Mouse (Mus musculus) hindbrain, embryonic 15.5 days (tissue): Measurements from ENCODE around the gene Hibadh. TPM values are rescaled to one million over a fixed set of nuclear protein-coding genes. Genes with fewer than 3 reads are reported as not detected.

ENCODE experiments used
- ATAC-seq: fragments of 200-750 bp; cut with Nextera tagmentation; 2 replicates; pipeline ENCODE4 v1.8.0; 2017; ENCODE audit warnings: low read depth, moderate number of reproducible peaks, moderate TSS enrichment; ENCODE audit not compliant: low FRiP score
- H3K27ac ChIP-seq: fragments of 300-500 bp; sonication (generic); replicated peaks from 2 replicates; pipeline ENCODE4 v1.5.1; 2015; ENCODE audit warnings: mild to moderate bottlenecking, inconsistent platforms
- H3K27me3 ChIP-seq: fragments of 300-500 bp; sonication (generic); 2 replicates; pipeline ENCODE4 v1.6.1; 2015; ENCODE audit warnings: control low read depth, inconsistent platforms
- H3K36me3 ChIP-seq: fragments of 300-500 bp; sonication (generic); 2 replicates; pipeline ENCODE4 v1.6.1; 2015; ENCODE audit warnings: control low read depth, inconsistent platforms
- H3K4me1 ChIP-seq: fragments of 300-500 bp; sonication (generic); replicated peaks from 2 replicates; pipeline ENCODE4 v1.6.1; 2015; ENCODE audit warnings: control low read depth, inconsistent platforms
- H3K4me2 ChIP-seq: fragments of 300-500 bp; sonication (generic); 2 replicates; pipeline ENCODE4 v1.6.1; 2015; ENCODE audit warnings: moderate library complexity, mild to moderate bottlenecking, inconsistent platforms
- H3K4me3 ChIP-seq: fragments of 300-500 bp; sonication (generic); 2 replicates; pipeline ENCODE4 v1.5.1; 2015; ENCODE audit warnings: mild to moderate bottlenecking, inconsistent platforms
- H3K9ac ChIP-seq: fragments of 300-500 bp; sonication (generic); 2 replicates; pipeline ENCODE4 v1.6.1; 2015; ENCODE audit warnings: inconsistent platforms
- H3K9me3 ChIP-seq: fragments of 300-500 bp; sonication (generic); 2 replicates; pipeline ENCODE4 v1.6.1; 2016; ENCODE audit warnings: control low read depth, inconsistent platforms
- WGBS: fragments of 180-500 bp; shearing (Covaris S2); methylation state at CpG from one replicate; pipeline ENCODE4 v1.1.7; 2015; 5-methylcytosine and 5-hydroxymethylcytosine counted together
- polyA plus RNA-seq: library from polyadenylated mRNA; unstranded; fragments of >200 nt; fragmentation: Nextera tagmentation; extraction: Ambion mirVana; gene quantifications from 2 replicates; pipeline ENCODE4 v1.2.1, GENCODE M21; 2015

Hibadh gene
- polyA plus RNA-seq, 1 experiment from 2014 or later = 67.9 TPM

DNA sequence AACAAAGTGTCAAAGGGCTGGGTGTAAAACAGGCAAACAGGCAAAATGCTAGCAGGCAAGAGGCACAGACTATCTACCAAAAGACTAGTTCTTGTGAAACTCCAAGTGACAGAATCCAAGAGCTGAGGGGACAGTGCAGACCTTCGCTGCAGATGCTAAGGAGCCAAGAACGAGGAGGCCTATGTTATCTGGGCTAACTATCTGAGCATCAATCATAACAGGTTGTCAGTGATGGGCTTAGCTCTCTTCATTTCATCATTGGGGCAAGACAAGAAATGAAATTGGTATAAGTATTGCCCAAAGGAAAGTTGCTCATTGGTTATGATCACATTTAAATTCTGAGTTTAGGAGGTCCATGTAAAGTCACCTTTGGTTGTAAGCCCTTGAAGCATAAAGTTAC, 4.8 kb downstream of the Hibadh start:
- no peaks in the 10 kb centered on the region for H3K9me3 ChIP-seq
- H3K36me3 ChIP-seq = no peaks in the 10 kb centered on the region
- H3K4me1 ChIP-seq = peaks cover 14% of the 10 kb centered on the region
- H3K27me3 ChIP-seq = no peaks in the 10 kb centered on the region
- H3K4me2 ChIP-seq = no peak overlapping the region
- no peak overlapping the region for H3K27ac ChIP-seq
- H3K9ac ChIP-seq = no peak overlapping the region
- no peak overlapping the region for H3K4me3 ChIP-seq
- 92% methylated on average over 2 of the region's 2 CpGs for WGBS
- no peak for ATAC-seq

GRCm38 (mm10) chr6:52630625-52631024, 9.6 kb downstream of the Hibadh start:
- no peak overlapping the region for H3K9ac ChIP-seq
- H3K4me2 ChIP-seq = no peak overlapping the region
- 84% methylated on average over 4 of the region's 4 CpGs for WGBS
- no peak for ATAC-seq
- H3K27ac ChIP-seq = no peak overlapping the region
- H3K36me3 ChIP-seq = peaks cover 1% of the 10 kb centered on the region
- no peaks in the 10 kb centered on the region for H3K4me1 ChIP-seq
- no peaks in the 10 kb centered on the region for H3K27me3 ChIP-seq
- H3K9me3 ChIP-seq = no peaks in the 10 kb centered on the region
- no peak overlapping the region for H3K4me3 ChIP-seq

DNA sequence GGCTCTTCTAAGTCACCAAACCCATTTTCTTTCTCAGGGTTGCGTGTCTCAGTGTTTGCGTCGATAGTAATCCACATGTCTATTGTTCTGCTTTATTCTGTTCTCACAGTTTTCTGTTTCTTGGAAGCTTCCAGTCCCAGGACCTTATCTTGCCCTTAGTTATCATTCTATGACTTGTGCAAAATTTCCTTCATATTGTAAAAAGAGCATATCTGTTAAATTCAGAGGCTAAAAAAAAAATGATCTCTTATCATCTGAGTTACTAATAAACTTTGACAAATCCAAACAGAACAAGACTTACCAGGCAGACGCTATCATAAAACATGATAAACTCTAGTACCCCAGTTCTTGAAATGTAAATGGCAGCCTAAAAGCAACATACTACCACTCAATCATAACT, 11.0 kb downstream of the Hibadh start:
- Histone ChIP-seq H3K9ac (no peak overlapping the region), H3K4me2 (no peak overlapping the region), H3K4me1 (no peaks in the 10 kb centered on the region), H3K27ac (no peak overlapping the region), H3K4me3 (no peak overlapping the region), H3K9me3 (no peaks in the 10 kb centered on the region), H3K36me3 (peaks cover 3% of the 10 kb centered on the region), H3K27me3 (no peaks in the 10 kb centered on the region)
- WGBS = 95% methylated on average over 4 of the region's 4 CpGs
- no peak for ATAC-seq

DNA sequence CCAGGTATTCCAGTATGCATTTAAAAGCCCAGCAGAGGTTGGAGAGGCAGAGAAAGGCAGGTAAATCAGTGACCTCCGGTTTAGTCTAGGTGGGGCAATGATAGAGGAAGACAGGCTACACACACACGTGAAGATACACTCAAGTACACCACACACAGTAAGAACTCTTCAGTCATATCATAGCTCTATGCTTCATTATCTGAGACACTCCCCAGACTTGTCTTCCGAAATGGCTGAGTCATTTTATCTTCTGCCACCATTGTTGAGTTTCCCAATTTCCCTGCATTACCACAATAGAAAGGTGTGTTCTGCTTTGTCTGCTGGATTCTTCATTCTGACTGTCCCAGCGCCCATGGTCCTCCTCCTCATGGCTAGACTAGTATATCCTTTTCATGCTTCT, 13.5 kb downstream of the Hibadh start:
- no peaks in the 10 kb centered on the region for H3K9me3 ChIP-seq
- H3K4me2 ChIP-seq = no peak overlapping the region
- H3K27ac ChIP-seq = no peak overlapping the region
- H3K4me1 ChIP-seq = no peaks in the 10 kb centered on the region
- 94% methylated on average over 4 of the region's 4 CpGs for WGBS
- no peak overlapping the region for H3K4me3 ChIP-seq
- no peak for ATAC-seq
- no peaks in the 10 kb centered on the region for H3K27me3 ChIP-seq
- peaks cover 3% of the 10 kb centered on the region for H3K36me3 ChIP-seq
- H3K9ac ChIP-seq = no peak overlapping the region

DNA sequence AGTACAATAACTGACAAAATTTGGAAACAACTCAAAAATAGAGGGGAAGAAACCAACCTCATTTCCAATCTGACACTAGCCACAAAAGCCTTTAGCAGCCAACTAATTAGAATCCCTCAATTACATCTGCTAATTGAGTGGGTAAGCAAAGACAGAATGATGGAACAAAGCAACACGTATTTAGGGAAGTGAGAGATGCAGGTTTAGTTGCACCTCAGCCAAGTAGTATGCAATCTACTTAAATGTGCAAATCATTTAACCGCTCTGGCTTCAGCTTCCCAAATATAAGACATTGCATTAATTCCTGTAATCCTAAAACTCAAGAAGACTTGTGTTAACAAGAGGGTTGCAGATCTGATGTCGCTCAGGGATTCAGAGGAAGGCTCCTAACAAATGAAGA, 16.4 kb downstream of the Hibadh start:
- WGBS = 91% methylated on average over 3 of the region's 3 CpGs
- Histone ChIP-seq H3K27me3 (no peaks in the 10 kb centered on the region), H3K4me2 (no peak overlapping the region), H3K4me3 (no peak overlapping the region), H3K4me1 (no peaks in the 10 kb centered on the region), H3K36me3 (peaks cover 7% of the 10 kb centered on the region), H3K9ac (no peak overlapping the region), H3K9me3 (no peaks in the 10 kb centered on the region), H3K27ac (no peak overlapping the region)
- no peak for ATAC-seq

- no peak for ATAC-seq
- H3K4me1 ChIP-seq = no peaks in the 10 kb centered on the region
- H3K27me3 ChIP-seq = no peaks in the 10 kb centered on the region
- H3K4me3 ChIP-seq = no peak overlapping the region
- H3K9me3 ChIP-seq = no peaks in the 10 kb centered on the region
- H3K9ac ChIP-seq = no peak overlapping the region
- H3K27ac ChIP-seq = no peak overlapping the region
- WGBS = 82% methylated on average over 11 of the region's 11 CpGs
- H3K36me3 ChIP-seq = peaks cover 7% of the 10 kb centered on the region
- H3K4me2 ChIP-seq = no peak overlapping the region
These were observed 18.3 kb downstream of the Hibadh start for GRCm38 (mm10) chr6:52621731-52622480.

DNA sequence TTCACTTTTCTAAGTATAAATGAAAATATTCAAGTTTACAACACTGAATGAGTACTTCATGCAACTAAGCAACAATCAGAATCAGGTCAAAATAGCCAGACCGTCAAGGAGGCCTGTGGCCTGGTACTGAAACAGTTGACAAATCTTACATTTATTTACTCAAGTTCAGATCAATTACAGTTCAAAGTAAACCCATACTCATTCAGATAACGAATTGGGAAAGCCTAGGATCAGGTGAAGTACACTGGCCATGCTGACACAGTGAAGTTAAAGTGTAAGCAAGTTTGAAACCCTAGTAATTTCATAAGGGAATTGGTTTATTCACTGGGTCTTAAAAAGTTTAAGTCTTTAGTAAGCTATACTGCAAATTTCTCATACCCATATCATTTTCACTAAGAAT, 20.1 kb downstream of the Hibadh start:
- Histone ChIP-seq H3K27me3 (no peaks in the 10 kb centered on the region), H3K4me3 (no peak overlapping the region), H3K4me1 (no peaks in the 10 kb centered on the region), H3K27ac (no peak overlapping the region), H3K36me3 (peaks cover 5% of the 10 kb centered on the region), H3K9me3 (no peaks in the 10 kb centered on the region), H3K4me2 (no peak overlapping the region), H3K9ac (no peak overlapping the region)
- no peak for ATAC-seq
- 93% methylated on average over 2 of the region's 2 CpGs for WGBS

DNA sequence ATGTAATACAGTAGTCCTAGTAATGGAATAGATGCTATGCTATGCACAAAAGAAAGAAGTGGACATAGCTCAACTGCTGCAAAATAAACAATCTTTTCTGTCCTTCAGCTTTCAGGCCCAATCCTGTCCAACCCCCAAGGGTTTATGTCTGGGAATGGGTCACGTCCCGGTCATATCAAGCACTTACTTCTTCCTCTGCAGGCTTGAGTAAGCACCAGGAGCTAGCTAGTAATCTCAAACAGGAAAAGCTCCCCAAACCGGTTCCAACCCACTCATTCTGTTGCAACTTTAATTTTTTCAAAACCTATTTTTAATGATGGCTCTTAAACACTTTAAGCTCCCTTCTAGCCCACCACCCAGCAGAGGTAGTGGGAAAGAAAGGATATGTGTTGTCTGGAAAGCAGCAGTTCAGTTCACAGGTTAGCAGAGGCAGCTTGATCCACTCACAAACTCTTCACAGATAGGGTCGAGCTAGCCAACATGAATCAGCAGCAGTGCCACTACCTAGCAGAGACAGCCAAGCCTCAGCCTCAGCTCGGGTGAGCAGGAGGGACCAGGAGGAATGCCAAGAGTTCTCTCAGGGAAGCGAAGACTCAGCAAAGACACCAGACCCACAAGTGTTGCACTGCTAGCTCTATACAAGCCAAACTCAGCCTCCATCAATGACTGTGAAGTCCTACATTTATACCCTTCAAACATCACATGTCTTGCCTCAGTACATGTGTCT, 30.4 kb downstream of the Hibadh start:
- no peak overlapping the region for H3K4me3 ChIP-seq
- ATAC-seq = no peak
- no peaks in the 10 kb centered on the region for H3K4me1 ChIP-seq
- H3K9me3 ChIP-seq = no peaks in the 10 kb centered on the region
- H3K27ac ChIP-seq = no peak overlapping the region
- no peak overlapping the region for H3K4me2 ChIP-seq
- H3K36me3 ChIP-seq = no peaks in the 10 kb centered on the region
- no peaks in the 10 kb centered on the region for H3K27me3 ChIP-seq
- H3K9ac ChIP-seq = no peak overlapping the region
- 92% methylated on average over 6 of the region's 6 CpGs for WGBS

DNA sequence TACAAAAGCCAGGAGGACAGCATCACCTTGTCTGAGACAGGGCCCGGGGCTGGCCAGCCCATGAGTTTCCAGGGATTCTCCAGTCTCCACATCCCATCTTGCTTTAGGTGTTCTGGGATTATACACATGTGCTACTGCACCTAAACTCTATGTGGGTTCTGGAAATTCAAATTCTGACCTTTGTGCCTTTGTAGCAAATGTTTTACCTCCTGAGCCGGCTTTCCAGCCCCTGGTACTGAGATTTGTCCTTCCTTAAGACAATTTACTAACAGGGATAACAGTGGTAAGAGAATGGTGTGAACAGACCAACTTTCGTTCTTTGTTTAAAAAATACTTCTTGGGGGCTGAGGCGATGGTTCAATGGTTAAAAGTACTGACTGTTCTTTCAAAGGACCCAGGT, 32.1 kb downstream of the Hibadh start:
- Histone ChIP-seq H3K4me3 (no peak overlapping the region), H3K9ac (no peak overlapping the region), H3K4me1 (no peaks in the 10 kb centered on the region), H3K27me3 (no peaks in the 10 kb centered on the region), H3K4me2 (no peak overlapping the region), H3K36me3 (no peaks in the 10 kb centered on the region), H3K27ac (no peak overlapping the region), H3K9me3 (no peaks in the 10 kb centered on the region)
- 95% methylated on average over 4 of the region's 4 CpGs for WGBS
- no peak for ATAC-seq

DNA sequence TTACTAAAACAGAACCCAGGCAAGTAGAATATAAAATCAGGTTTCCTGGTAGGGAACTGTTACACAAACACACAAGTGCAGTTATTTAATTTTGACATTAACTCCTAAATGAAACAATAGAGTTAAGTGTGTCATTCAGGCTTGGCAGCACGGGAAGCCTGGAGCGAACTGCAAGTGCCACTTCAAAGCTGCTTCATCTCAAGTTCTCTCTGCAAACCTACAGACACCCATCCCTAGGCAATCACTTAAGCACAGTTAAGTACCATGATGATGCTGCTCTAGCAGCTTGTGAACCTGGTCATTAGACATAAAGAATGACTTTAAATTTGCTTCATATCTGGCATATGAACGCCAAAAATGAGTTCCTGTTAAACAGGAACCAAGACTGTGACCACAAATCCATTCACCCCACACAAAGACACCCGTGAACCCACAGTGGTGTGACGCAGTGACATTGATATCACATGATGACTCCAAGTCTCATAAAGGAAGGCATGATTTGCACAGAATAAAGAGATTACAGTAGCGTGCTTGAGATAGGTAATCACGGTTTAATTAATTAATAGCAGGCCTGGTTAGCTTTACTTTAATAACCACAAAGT, 33.3 kb downstream of the Hibadh start:
- no peak for ATAC-seq
- 92% methylated on average over 7 of the region's 7 CpGs for WGBS
- Histone ChIP-seq H3K27ac (no peak overlapping the region), H3K27me3 (no peaks in the 10 kb centered on the region), H3K4me2 (no peak overlapping the region), H3K4me1 (no peaks in the 10 kb centered on the region), H3K4me3 (no peak overlapping the region), H3K9ac (no peak overlapping the region), H3K9me3 (no peaks in the 10 kb centered on the region), H3K36me3 (no peaks in the 10 kb centered on the region)

DNA sequence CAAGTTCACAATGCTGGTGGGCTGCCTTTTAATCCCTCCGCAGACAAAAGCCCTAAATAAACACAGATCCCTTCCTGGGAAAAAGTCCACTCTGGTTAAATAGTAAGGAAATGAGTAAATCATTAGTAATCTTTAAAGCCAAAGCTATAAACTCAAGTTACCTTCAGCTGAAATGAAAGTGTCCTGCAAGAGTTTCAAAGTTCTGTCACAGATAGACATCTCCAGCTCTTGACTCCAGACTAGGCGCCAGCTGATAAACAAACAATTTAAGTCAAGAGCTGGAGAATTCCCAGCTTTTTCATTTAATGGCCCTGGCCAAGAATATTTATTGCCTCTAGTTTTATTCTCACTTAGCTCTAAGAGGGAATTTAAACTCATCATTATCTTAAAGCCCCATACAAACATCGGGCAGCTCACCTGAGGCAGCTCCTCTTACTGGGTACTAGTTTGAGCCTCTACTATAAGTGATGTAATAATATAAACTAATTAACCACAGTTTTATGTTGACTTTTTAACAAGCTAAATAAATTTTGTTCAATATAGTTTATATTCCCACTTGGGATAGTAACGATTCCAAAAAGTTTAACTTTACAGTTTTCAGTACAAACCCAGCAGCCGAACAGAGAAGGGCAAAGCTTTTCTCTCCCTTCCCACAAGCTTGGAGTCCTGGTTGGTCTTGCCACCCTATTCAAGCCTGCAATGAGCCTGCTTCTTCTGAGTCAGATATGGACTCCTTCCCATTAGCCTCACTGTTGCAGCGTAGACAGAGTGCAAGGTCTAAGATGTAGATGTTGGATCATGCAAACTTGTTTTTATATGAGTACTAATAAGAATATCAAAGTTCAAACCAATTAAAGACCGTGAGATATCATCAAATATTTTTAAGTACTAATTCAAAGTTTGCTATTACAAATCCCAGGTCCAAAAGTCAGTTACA, 38.2 kb downstream of the Hibadh start:
- no peak overlapping the region for H3K27ac ChIP-seq
- no peaks in the 10 kb centered on the region for H3K27me3 ChIP-seq
- no peak overlapping the region for H3K4me3 ChIP-seq
- H3K9me3 ChIP-seq = no peaks in the 10 kb centered on the region
- no peak overlapping the region for H3K9ac ChIP-seq
- no peak overlapping the region for H3K4me2 ChIP-seq
- H3K36me3 ChIP-seq = no peaks in the 10 kb centered on the region
- no peak for ATAC-seq
- H3K4me1 ChIP-seq = no peaks in the 10 kb centered on the region
- WGBS = 90% methylated on average over 7 of the region's 7 CpGs

- 70% methylated on average over 4 of the region's 4 CpGs for WGBS
- no peaks in the 10 kb centered on the region for H3K4me1 ChIP-seq
- H3K4me3 ChIP-seq = no peak overlapping the region
- no peak overlapping the region for H3K4me2 ChIP-seq
- H3K27ac ChIP-seq = no peak overlapping the region
- no peaks in the 10 kb centered on the region for H3K27me3 ChIP-seq
- ATAC-seq = no peak
- H3K9ac ChIP-seq = no peak overlapping the region
- no peaks in the 10 kb centered on the region for H3K9me3 ChIP-seq
- no peaks in the 10 kb centered on the region for H3K36me3 ChIP-seq
These were observed 39.1 kb downstream of the Hibadh start for GRCm38 (mm10) chr6:52601117-52601516.
